Mouse (Mus musculus) heart, postnatal 14 days (tissue): ENCODE data around the gene Asb16. TPM values are rescaled to one million over a fixed set of nuclear protein-coding genes. Genes with fewer than 3 reads are reported as not detected.

Experiments used
- DNase-seq, 2 experiments: peaks; one replicate each; pipeline ENCODE4 v3.0.0; 2021 to 2022
- intact Hi-C: fragments of 180-260 bp; cut with DNase I; formaldehyde crosslinking; loops from one replicate; pipeline ENCODE4 v1.15.1; 2025
- total RNA-seq, 2 experiments: library from RNA; stranded (reverse); gene quantifications; 2 replicates each; pipeline ENCODE4 v1.2.3; 2021

The Asb16 gene
- total RNA-seq, 2 experiments from 2014 or later = 0.61 to 0.62 TPM

GRCm38 (mm10) chr11:102299839-102300238, 31.3 kb downstream of the Asb16 start:
- intact Hi-C loops = no loop called here
- peak; percentile 50 to 76 for DNase-seq

- DNase-seq = no peak
- intact Hi-C loops = no loop called here
These were observed 35.6 kb downstream of the Asb16 start for GRCm38 (mm10) chr11:102304141-102304540.

- intact Hi-C loops = no loop called here
- no peak for DNase-seq
These were observed 36.8 kb downstream of the Asb16 start for GRCm38 (mm10) chr11:102305359-102305758.

- DNase-seq = no peak
- intact Hi-C loops = loop anchor here (2.0 kb wide), 2 partner anchors 103 to 123 kb away; partner anchors contain the start of gene Grn
These were observed 39.6 kb downstream of the Asb16 start for GRCm38 (mm10) chr11:102308104-102308503.

- intact Hi-C loops = loop anchor here (2.0 kb wide), 2 partner anchors 102 to 122 kb away; partner anchors contain the start of gene Grn
- peak; percentile 98 for DNase-seq
These were observed 40.4 kb downstream of the Asb16 start for GRCm38 (mm10) chr11:102308979-102309378.

- intact Hi-C loops = loop anchor here (2.0 to 10.0 kb wide), 3 partner anchors 101 to 245 kb away; partner anchors contain the start of genes Gpatch8 and Grn
- DNase-seq = no peak
These were observed 41.5 kb downstream of the Asb16 start for GRCm38 (mm10) chr11:102309821-102310617.

GRCm38 (mm10) chr11:102310768-102311695, 42.5 kb downstream of the Asb16 start:
- no peak for DNase-seq
- intact Hi-C loops = loop anchor here (10.0 kb wide), 1 partner anchor 244 kb away; the partner anchor contains the start of gene Gpatch8

GRCm38 (mm10) chr11:102311966-102312365, 43.4 kb downstream of the Asb16 start:
- intact Hi-C loops = loop anchor here (10.0 kb wide), 1 partner anchor 243 kb away; the partner anchor contains the start of gene Gpatch8
- no peak for DNase-seq

GRCm38 (mm10) chr11:102312586-102312985, 44.0 kb downstream of the Asb16 start:
- intact Hi-C loops = loop anchor here (10.0 kb wide), 1 partner anchor 242 kb away; the partner anchor contains the start of gene Gpatch8
- DNase-seq = no peak

- intact Hi-C loops = loop anchor here (10.0 kb wide), 1 partner anchor 240 kb away; the partner anchor contains the start of gene Gpatch8
- no peak for DNase-seq
These were observed 45.8 kb downstream of the Asb16 start for GRCm38 (mm10) chr11:102314321-102314720.

- peak; percentile 30 to 38 for DNase-seq
These were observed 47.4 kb downstream of the Asb16 start for GRCm38 (mm10) chr11:102315690-102316571.

GRCm38 (mm10) chr11:102316572-102317297, 48.2 kb downstream of the Asb16 start:
- peak; percentile 94 to 95 for DNase-seq
- intact Hi-C loops = loop anchor here (10.0 kb wide), 1 partner anchor 238 kb away; the partner anchor contains the start of gene Gpatch8

More at GRCm38 (mm10) chr11:102315690-102316571, 47.4 kb downstream of the Asb16 start:
- intact Hi-C loops = loop anchor here (10.0 kb wide), 1 partner anchor 239 kb away; the partner anchor contains the start of gene Gpatch8

- intact Hi-C loops = loop anchor here (10.0 kb wide), 1 partner anchor 237 kb away; the partner anchor contains the start of gene Gpatch8
- peak; percentile 77 to 84 for DNase-seq
These were observed 48.9 kb downstream of the Asb16 start for GRCm38 (mm10) chr11:102317298-102317900.

- intact Hi-C loops = loop anchor here (10.0 kb wide), 1 partner anchor 237 kb away; the partner anchor contains the start of gene Gpatch8
These were observed 49.5 kb downstream of the Asb16 start for GRCm38 (mm10) chr11:102317901-102318575.

GRCm38 (mm10) chr11:102318576-102319409, 50.2 kb downstream of the Asb16 start:
- peak; percentile 67 to 72 for DNase-seq
- intact Hi-C loops = loop anchor here (10.0 kb wide), 1 partner anchor 236 kb away; the partner anchor contains the start of gene Gpatch8

More at GRCm38 (mm10) chr11:102317901-102318575, 49.5 kb downstream of the Asb16 start:
- peak; percentile 79 to 88 for DNase-seq

- DNase-seq = peak; percentile 85 to 87
- intact Hi-C loops = loop anchor here (10.0 kb wide), 1 partner anchor 235 kb away; the partner anchor contains the start of gene Gpatch8
These were observed 50.9 kb downstream of the Asb16 start, which contains the start of gene Ubtf for GRCm38 (mm10) chr11:102319410-102319792. TSS of gene Ubtf (minus strand) at chr11:102319742.
